Mouse (Mus musculus) embryo, embryonic 10.5 days (tissue): ENCODE results near the gene Arhgef2.
"Not testable (repeated sequence)": the region's sequence is repeated elsewhere in the genome, so short reads cannot be mapped to it uniquely, and the experiment has no call there.

ENCODE experiments used
- DNase-seq: peaks from one replicate; pipeline ENCODE4 v3.0.0-alpha.2; 2015; ENCODE audit warnings: low spot score

Gene Arhgef2

DNA sequence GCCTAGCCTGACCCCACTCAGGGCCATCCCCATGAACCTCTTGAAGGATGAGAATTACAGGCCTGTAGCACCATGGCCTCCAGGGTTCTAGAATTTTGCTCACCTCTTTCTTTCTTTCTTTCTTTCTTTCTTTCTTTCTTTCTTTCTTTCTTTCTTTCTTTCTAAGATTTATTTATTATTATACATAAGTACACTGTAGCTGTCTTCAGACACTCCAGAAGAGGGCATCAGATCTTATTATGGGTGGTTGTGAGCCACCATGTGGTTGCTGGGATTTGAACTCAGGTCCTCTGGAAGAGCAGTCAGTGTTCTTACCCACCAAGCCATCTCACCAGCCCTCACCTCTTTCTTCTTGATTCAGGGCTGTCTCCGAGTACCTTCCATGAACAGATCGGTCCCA lies at the start of gene Arhgef2:
TSS of gene Arhgef2 (plus strand) at position 301 of the 400 bp plus-strand sequence.
- DNase-seq: not testable (repeated sequence)

DNA sequence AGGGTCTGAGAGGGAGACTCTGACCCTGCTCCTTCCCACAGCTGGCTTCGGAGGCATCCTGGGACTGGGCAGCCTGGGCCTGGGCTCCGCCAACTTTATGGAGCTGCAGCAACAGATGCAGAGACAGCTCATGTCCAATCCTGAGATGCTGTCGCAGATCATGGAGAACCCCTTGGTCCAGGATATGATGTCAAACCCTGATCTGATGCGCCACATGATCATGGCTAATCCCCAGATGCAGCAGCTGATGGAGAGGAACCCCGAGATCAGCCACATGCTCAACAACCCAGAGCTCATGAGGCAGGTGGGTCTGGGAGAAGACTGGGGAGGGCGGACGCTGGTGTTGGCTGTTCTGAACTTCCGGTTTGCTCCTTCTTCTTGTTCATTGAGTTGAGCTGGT lies 49.1 kb upstream of the Arhgef2 start:
- no peak for DNase-seq

DNA sequence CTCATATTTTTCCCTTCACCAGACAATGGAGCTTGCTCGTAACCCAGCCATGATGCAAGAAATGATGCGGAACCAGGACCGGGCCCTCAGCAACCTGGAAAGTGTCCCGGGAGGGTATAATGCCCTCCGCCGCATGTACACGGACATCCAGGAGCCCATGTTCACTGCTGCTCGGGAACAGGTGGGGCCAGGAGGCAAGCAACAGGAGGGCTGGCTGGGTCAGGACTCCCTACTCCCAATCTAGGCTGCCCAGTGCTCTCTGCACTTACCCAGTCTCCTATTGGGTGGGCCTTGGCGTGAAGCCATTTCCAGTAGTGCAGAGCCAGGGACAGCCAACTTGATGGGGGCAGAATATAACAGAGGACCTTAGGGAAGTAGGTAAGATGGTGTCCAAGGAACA lies 46.2 kb upstream of the Arhgef2 start:
- DNase-seq: no peak

DNA sequence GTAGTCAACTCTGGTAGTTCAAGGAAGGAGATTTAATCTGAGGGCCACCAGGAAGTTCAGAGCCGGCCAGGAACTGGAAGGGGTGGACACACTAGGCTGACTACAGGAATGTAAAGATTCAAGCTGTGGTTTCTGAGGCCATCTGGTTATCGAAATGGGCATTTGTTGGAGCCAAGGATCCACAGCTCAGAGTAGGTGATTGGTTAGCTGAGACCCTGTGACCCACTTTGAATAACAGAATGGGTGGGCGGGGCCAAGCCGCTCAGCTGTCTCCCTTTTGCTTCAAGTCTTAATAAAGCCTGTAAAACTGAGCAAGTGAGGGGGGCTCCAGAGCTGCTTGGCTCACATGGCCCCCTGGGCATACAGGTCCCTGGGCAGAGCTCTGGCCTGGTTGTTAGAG lies 43.8 kb upstream of the Arhgef2 start:
- no peak for DNase-seq

DNA sequence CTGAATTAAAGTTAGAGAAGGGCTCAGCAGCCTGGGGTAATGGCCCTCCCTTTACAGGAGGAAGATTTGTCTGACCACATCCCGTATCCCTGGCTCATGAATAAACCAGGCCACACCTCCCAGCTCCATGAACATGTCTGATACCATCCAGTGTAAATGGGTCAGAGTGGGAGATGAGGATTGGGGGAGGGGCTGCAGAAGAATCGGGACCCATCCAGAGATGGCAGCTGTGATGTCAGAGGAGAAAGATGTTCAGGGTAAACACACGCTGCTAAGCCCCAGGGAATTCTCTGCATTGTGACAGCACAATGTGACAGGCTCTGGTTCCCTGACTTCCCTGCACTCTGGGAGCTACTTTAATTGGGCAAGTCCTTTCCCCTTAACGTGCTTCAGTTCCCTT lies 42.3 kb upstream of the Arhgef2 start:
- no peak for DNase-seq

DNA sequence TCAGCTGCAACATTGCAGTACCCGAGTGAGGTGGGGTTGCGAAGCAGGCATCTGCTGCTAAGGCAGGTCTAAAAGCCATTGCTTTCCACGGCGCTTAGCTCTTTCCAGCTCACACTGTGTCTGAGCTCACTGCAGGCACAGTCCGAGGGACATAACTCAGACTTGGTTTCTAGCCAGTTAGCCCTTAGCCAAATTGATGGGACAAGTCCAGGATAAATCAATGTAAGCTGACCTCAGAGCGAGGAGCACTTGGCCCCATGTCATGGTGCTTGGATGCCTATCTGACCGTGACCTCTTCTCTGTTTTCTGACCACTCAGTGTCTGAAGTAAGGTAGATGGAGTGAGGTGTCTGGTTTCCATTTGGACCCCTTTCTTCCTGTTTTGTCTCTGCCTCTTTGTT lies 41.8 kb upstream of the Arhgef2 start:
- DNase-seq: no peak

DNA sequence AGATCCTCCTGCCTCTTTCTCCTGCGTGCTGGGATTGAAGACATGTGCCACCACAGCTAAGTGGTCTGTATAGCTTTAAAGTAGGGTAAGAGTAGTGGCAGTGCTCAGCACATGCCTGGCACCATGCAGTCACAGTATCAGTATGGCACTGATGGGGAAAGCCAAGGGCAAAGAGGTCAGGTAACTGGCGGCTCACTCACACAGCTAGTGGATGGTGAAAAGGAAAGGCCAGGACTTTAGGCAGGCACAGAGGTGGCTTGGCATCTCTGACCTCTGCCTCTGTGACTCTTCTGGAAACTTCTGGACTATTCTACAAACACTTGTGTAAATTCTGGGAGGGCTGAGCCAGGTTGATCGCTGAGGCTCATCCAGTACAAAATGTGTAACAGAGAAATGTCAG lies 39.6 kb upstream of the Arhgef2 start:
- no peak for DNase-seq

DNA sequence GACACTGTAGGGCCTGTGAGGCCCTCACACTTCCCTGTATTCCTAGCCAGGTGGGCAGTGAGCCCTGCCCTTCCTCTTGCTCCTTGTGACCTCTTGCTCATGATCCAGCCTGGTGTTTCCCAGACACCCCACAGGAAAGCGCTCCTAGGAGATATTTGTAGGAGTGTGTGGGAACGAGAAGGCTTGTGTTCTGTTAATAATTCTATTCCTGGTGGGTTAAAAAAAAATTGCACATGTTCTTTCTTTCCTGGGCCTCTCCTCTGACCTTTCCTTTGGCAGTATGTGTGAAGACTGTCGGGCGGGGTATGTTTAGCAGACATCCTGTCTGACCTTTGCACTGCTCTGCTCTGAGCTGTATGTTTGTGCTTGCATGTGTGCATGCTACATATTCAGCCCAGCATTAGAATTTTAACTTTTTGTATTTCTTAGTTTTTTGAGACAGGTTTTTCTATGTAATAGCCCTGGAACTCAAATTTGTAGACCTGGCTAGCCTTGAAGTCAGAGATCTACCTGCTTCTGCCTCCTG lies 39.2 kb upstream of the Arhgef2 start:
- DNase-seq: no peak

DNA sequence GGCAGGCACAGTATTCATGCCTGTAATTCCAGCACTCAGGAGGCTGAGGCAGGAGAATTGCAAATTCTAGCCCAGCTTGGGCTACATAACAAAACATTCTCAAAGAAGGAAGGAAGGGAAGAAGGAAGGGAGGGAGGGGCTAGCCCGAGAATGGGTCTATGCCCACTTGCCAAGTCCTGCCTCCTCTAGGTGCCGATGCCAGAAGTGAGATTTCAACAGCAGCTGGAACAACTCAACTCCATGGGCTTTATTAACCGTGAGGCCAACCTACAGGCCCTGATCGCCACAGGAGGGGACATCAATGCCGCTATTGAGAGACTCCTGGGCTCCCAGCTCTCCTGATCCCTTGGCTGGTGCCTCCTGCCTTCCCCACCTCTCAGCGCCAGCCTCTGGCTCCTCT lies 37.9 kb upstream of the Arhgef2 start:
- no peak for DNase-seq

DNA sequence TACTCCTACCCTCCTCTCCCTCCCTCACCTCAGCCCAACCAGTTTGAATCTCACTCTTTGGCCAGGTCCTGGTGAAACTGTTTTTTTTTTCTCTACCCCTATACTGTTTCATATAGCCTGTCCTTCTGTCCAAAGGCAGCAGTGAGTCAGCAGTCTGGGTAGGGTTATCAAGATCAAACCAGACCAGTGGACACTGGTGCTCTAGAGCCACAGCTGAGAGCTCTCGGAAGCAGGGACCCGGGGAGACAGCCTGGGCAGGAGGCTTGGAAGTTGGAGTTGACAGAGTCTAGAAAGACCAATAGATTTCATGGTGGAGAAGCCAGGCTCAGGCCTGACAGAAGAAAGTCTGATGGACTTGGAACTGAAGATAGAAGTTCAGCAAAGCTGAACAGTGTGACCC lies 37.2 kb upstream of the Arhgef2 start:
- DNase-seq: no peak

DNA sequence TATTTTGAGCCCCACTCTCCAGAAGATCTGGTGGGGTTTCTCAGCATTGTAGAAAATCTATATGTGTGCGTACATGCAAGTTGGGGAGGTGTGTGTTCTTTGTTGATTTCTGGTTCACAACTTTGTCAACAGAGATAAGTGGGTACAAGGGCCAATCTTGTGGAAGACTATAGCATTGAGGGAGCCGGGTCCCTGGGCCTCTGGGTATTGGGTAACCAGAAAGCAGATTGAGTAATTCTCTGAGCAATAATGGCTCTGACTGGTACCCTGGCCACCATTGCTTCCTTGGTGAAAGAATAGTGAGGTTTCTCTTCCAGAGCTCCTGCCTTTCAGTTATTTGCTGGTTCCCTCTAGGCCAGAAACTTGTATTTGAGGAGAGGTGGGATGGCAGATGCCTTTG lies 36.7 kb upstream of the Arhgef2 start:
- DNase-seq: no peak

DNA sequence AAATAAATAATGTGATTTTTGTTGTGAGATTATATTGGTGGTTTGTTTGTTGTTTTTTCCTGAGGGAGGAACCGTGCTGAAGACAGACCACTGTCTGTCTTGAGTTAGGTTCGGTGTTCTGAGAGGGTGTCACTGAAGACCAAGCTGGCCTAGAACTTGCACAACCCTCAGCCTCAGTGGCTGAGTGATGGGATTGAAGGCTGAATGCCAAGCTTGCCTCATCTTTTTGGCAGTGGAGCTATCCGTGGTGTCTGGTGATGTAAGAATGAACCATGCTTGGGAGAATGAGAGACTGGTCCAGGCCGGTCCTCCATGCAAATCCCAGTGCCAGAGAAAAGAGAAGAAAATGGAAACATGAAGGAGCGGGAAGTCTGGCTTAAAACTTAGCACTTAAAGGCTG lies 36.1 kb upstream of the Arhgef2 start:
- no peak for DNase-seq

DNA sequence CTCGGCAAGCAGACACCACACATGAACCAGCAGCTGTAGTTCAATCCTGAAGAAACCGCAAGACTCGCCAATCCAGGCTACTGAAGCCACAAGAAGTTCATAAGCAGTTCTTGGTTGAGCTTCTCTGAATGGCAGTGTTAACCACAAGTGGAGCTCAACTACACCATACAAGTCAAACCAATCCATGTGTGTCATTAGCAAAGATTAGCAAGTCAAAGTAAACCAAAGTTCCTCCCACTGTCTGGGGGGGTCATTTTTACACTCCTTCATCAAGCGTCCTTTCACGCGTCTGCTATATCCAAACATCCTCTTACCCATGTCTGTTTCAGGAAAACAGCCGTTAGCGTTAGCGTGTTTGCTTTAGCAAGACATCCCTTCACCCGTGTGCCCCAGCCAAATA lies 35.4 kb upstream of the Arhgef2 start:
- DNase-seq: no peak

DNA sequence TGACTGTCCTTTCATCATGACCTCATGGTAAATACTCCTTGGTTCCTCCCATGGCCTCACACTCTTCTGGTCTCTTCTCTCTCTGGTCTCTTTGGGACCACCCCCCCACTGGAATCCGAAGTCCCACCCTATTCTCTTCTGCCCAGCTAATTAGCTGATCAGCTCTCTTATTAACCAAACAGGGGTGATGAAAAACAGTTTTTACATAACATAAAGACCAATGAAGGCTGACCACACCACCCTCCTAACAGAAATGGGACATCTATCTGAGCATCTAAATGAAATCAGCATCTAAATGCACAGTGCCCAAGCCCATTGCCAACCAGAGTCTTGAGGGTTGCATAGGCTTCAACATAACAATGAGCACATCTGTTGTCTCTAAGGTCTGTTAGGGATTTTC lies 33.9 kb upstream of the Arhgef2 start:
- DNase-seq: no peak

DNA sequence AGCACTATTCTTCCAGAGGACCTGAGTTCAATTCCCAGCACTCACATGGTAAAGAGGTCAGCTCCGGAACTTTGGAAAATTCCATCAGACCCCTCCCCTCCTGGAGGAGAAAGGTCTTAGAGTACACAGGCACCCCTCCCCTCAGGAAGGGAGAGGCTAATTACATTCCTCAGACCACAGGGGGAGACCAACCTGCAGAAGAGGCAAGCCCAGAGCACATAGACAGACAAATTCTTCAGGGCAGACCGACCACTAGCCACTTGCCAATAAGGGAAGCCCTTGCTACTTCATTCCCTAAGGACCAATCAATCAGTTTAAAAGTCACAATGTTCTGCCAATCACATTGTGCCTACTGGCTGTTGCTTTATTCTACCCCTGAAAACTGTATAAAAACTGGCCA lies 32.9 kb upstream of the Arhgef2 start:
- no peak for DNase-seq

DNA sequence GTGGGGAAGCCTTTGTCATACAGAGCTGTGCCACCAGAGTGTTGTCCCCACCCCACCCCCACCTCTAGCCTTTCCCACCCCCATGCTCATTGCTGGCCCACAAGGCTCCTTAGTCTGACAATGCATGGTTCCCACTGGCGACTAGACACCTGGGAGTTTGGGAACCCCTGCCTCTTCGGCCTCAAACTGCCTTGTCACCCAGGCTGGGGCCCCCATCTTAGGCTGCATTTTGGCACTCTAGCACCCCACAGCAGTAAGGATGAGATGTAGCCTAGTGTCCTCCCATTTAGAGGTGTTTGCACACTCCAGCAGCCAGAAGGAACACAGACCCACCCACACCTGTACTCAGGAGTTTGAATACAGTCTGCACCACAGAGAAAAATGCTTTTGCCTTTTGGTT lies 32.0 kb upstream of the Arhgef2 start:
- DNase-seq: no peak

DNA sequence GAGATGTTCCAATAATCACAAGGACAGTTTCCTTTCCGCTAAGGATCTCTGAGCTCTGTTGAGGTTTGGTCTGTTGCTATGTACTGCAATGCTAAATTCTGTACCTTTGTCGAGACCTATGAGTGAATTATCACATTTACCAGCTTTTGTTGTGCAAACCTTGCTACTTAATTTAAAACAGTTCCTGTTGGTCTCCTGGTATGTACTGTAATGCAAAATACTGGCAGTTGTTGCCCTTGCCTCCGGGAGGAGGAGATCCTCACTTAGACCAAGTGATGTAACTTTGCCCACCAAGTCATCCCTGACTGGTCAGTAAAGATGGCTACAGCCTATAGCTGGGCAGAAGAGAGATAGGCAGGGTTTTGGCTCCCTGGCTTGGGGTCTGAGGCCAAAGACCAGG lies 30.2 kb upstream of the Arhgef2 start, which contains the start of gene Ssr2:
TSS of gene Ssr2 (plus strand) at position 337 of the 400 bp plus-strand sequence.
- no peak for DNase-seq

DNA sequence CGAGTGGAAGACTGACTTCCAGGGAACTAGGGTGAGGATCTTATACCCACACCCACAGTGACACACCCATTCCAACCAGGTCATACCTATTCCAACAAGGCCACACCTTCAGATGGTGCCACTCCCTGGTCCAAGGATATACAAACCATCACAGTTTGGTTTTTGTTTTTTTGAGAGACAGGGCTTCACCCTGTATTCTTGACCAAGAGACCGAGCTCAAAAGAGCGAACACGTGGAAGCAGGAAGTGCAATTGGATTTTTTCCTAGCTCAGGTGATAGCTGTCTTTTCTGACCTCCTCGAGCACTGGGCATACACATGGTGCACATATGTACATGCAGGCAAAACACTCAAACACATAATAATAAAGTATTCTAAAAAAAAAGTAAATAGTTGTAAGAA lies 27.9 kb upstream of the Arhgef2 start:
- DNase-seq: not testable (repeated sequence)

DNA sequence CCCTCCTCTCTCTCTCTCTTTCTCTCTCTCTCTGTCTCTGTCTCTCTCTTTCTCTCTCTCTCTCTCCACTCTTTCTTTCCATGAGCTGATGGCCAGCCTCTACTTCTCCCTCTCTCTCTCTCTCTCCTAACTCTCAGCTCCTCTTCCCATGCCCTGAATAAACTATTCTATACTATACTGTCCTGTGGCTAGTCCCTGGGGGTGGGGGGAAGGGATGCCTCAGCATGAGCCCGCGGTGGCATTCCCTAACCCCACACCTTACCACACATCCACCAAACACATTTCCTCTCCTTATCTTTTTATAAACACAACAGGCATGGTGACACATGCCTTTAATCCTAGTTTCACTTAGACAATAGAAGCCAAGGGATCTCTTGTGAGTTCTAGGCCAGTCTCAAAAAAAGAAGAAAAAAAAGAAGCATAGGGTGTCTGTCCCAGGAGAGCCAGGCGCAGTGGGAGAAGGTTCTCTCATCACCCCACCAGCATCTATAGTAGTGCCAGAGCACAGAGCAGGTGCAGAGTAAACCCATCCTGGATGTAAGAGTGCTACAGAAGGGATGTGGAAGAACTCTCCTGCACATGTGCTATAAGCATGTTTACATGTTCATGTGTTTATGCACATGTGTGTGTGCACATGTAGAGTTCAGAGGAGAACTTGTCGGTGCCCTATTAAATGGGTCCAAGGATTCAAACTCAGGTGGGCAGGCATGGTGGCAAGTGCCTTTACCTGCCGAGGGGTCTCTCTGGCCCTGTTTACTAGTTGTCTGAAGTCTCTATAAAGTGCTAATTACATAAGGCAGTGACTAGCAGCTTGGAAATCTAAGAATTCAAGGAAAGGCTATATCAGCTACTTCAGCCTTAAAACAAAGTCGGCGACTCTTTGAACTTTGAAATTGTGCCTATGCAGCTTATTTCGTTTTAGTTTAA lies 27.0 kb upstream of the Arhgef2 start:
- DNase-seq: no peak

DNA sequence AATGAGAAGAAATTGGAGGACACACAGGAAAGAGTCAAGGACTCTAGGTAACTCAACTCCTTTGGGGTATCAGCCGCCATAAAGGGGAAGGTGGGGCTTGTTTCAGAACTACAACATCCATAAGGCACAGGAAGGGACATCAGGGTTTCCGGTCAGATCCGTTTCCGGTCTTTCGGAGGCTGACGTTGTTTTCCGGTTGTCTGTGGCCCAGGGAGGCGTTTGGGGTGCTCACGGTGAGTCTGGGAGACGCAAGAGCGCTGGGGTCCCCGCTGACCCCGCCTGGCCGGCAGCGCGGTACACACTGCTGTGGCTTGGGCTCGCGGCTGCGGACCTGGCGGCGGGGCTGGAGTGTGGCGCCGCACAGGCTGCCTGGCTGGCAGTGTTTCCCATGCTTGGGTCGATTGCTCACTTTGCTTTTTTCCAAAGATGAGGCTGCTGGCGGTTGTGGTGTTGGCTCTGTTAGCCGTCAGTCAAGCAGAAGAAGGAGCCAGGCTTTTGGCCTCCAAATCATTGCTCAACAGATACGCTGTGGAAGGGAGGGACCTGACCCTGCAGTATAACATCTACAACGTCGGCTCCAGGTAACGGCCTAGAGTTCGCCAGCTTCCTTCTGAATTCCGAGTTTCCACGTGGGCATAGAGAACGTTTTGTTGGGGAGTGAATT lies 26.2 kb upstream of the Arhgef2 start:
- DNase-seq: peak; percentile 91

DNA sequence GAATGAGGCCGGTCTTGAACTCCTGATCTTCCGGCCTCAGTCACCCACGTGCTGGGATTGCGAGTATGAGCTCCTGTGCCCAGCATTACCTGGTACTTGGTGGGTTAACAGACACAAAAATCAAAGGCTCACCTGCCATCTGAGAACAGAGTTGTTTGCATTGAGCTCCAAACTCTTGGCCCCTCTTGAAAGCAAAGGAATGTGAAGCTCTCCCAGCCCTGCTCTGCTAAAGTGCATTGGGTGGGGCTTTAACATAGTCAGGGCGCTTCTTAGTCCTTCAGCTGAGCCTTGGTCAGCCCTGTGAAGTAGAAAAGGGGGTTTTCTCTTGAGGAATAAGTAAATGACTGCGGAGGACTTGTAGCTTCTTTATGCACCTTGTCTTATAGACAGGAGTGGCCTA lies 20.0 kb upstream of the Arhgef2 start:
- no peak for DNase-seq

DNA sequence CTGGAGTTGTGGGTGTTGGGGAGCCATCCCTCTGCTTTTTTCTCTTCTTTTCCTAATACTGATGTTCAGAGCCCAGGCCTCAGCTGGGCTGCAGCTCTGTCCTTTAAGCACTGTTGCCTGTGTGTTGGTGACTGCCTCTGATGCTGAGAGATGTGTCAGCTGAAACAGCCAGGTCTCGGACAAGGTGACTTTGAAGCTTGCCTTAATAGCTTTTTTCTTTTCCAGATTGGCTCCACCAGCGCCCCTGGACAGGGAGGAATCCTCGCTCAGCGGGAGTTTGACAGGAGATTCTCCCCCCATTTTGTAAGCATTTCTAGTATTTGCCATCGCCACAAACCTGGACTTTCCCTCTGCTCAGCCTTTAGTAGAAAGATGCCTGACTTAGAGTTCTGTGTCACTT lies 19.1 kb upstream of the Arhgef2 start:
- DNase-seq: no peak

DNA sequence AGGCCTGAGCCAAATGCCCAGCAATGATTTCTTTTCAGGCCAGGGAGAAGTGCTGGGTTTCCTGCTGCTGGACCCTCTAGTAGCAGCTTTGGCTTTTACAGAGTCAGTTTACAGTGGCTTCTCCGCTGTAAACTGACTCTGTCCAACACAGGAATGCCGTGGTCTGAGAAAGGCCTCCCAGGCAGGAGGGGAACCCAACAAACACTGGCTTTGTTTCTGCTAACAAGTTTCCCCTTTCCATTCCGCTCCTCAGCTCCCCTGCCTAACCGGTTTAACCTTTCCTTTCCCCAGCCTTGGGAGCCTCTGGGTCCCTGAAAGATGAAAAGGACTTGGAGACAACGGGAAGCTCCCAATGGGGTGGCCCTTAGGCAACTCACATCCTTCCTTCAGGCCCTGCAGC lies 15.5 kb upstream of the Arhgef2 start:
- DNase-seq: no peak
